Mouse (Mus musculus): ENCODE results near the gene Cops3. TPM values are rescaled to one million over a fixed set of nuclear protein-coding genes. Genes with fewer than 3 reads are reported as not detected.

Gene Cops3
- 110 TPM for polyA plus RNA-seq (2017; shearing (Covaris generic))

GRCm38 (mm10) chr11:59839459-59840126 lies at the start of gene Cops3:
TSS of gene Cops3 (minus strand) at chr11:59839838.

GRCm38 (mm10) chr11:59839008-59839458 lies 605 bp downstream of the Cops3 start, which contains the start of gene Nt5m:
TSS of gene Nt5m (plus strand) at chr11:59839447.

GRCm38 (mm10) chr11:59809670-59810474 lies 29.8 kb downstream of the Cops3 start, which contains the start of gene Flcn:
TSS of gene Flcn (minus strand) at chr11:59810016.

GRCm38 (mm10) chr11:59787199-59787781 lies 52.3 kb downstream of the Cops3 start, which contains the start of gene Pld6:
TSS of gene Pld6 (minus strand) at chr11:59787645.

Other genes with a start within 250 kb of the Cops3 start
- not detected for gene Olfr223, start 246.5 kb downstream of the Cops3 start, polyA plus RNA-seq (2017; shearing (Covaris generic))
- 13.9 TPM for gene Mprip, start 178.5 kb downstream of the Cops3 start, polyA plus RNA-seq (2017; shearing (Covaris generic))
- 0.32 TPM for gene Pld6, start 52.2 kb downstream of the Cops3 start, polyA plus RNA-seq (2017; shearing (Covaris generic))
- 84.7 TPM for gene Flcn, start 29.8 kb downstream of the Cops3 start, polyA plus RNA-seq (2017; shearing (Covaris generic))
- 11.5 TPM for gene Nt5m, start 391 bp downstream of the Cops3 start, polyA plus RNA-seq (2017; shearing (Covaris generic))
- 12.2 TPM for gene Med9, start 108.4 kb upstream of the Cops3 start, polyA plus RNA-seq (2017; shearing (Covaris generic))
- 0.24 TPM for gene Rasd1, start 125.1 kb upstream of the Cops3 start, polyA plus RNA-seq (2017; shearing (Covaris generic))
- gene Pemt, start 206.7 kb upstream of the Cops3 start, polyA plus RNA-seq (2017; shearing (Covaris generic)), result 2.7 TPM